Mouse (Mus musculus) gonadal fat pad, adult 2 months (tissue): Measurements from ENCODE around the gene Zfp619. TPM values are rescaled to one million over a fixed set of nuclear protein-coding genes. Genes with fewer than 3 reads are reported as not detected.
"Not testable (repeated sequence)": the region's sequence is repeated elsewhere in the genome, so short reads cannot be mapped to it uniquely, and the experiment has no call there.

Experiments
- DNase-seq: peaks from one replicate; pipeline ENCODE4 v3.0.0-alpha.2; 2012; ENCODE audit warnings: low read depth
- polyA plus RNA-seq: library from polyadenylated mRNA; depleted of rRNA; stranded (reverse); fragments of >200 nt; gene quantifications from 2 replicates; pipeline ENCODE4 v1.2.3, GENCODE M21; 2012; rRNA removed

The Zfp619 gene
- polyA plus RNA-seq: 0.55 and 0.57 TPM in 2 replicates

GRCm38 (mm10) chr7:39517616-39518177, at the start of gene Zfp619:
Zfp619 (plus strand) TSS chr7:39517766.
- peak; percentile 54 for DNase-seq

DNA sequence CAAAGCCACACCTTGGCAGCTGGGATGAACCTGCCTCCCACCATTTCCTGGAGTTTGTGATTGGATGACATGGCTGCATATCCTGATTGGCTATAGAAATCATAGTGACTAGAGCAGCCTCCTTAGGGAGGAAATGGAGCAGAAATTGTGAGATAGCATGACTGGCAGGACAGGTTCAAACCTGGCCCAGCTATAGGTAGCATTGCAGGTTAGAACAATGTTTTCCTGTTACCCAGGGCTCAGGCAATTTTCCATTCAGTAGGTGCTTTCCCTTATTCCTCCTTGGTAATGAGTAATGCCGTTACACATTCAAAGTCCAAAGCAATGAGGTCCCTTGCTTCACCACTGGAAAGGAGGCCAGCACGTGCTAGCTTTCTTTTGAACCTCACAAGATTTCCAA, 38.6 kb upstream of the Zfp619 start:
- peak; percentile 42 for DNase-seq

GRCm38 (mm10) chr7:39484384-39484783, 33.2 kb upstream of the Zfp619 start:
- DNase-seq: no peak

GRCm38 (mm10) chr7:39487159-39487853, 30.3 kb upstream of the Zfp619 start:
- DNase-seq: no peak

DNA sequence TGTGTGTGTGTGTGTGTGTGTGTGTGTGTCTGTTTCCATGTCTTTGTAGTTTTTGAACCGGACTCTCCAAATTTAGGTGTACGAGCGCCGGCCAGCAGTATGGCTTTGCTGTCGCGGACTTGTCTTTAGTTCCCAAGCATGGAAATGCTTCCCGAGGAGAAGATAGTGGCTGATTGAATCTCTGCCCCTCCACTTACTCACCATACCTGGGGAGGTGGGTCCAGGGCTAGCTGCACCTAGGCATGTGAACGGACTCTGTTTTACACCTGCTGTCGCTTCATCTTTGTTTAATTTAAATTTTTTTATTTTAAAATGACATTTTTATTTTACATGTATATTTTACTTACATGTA, 29.7 kb upstream of the Zfp619 start:
- no peak for DNase-seq

GRCm38 (mm10) chr7:39494646-39495045, 22.9 kb upstream of the Zfp619 start:
- no peak for DNase-seq

- DNase-seq: no peak
Measured at GRCm38 (mm10) chr7:39504100-39504499, 13.5 kb upstream of the Zfp619 start.

DNA sequence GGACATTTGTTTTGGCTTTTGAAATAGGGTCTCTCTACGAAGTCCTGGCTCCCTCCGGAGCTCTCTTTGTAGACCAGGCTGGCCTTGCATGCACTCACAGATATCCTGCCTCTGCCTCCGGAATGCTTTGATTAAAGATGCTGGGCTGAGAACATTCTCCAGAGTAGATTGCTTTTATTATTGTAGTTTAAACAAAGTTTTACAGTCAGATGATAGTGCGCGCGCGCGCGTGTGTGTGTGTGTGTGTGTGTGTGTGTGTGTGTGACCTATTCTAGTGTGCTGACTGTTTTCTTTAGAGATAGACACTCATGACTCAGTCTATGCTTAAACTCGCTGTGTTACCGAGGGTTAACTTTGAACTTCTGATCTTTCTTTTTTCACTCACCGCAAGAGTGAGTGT, 796 bp downstream of the Zfp619 start:
- DNase-seq: no peak

DNA sequence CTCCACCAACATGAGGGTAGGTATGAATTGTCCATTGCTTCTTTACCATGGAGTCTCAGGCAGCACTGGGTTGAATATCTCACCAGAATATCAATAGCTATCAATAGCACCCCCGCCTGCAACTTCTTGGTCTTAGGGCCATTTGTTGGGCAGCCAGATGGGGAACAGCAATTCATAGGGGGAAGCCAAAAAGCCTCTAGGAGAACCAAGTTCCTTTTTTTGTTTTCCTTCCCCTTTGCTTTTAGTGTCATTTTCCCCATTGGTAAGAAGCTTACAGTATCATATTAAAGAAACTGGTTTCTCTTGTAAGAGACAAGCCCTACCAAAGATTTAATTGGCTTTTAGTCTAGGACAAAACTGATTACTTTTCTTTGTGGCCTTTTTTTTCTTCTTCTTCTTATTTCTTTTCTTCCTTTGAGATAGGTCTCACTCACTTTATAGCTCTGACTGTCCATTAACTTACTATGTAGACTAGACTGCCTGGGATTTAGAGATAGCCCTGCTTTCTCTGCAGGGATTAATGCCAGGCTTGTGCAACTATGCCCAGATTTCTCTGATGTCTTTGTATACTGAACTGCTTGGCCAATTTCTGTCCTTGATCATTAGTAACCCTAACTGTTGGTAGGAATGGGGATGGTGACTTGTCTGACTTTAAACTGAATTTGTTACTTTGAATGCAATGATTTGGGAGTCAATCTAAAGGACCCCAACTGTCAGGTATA, 6.3 kb downstream of the Zfp619 start:
- no peak for DNase-seq

DNA sequence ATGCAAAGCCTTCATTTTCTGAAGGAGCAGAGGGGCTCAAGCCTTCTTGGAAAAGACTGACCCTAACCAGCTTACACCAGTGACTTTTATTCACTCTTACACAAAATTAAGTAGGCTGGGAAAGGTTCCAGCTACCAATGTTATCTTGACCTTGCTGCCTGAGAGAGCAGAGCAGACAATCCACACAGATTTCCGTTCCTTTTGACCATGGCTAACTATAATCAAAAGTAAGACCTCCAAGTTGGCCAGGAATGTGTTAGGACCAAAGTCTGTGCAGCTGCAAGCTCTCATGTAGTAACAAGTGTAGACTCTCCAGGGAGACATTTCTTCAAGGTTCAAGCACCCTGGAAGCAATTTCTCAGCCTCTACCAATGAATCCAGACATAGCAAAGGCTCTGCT, 25.6 kb downstream of the Zfp619 start:
- no peak for DNase-seq

DNA sequence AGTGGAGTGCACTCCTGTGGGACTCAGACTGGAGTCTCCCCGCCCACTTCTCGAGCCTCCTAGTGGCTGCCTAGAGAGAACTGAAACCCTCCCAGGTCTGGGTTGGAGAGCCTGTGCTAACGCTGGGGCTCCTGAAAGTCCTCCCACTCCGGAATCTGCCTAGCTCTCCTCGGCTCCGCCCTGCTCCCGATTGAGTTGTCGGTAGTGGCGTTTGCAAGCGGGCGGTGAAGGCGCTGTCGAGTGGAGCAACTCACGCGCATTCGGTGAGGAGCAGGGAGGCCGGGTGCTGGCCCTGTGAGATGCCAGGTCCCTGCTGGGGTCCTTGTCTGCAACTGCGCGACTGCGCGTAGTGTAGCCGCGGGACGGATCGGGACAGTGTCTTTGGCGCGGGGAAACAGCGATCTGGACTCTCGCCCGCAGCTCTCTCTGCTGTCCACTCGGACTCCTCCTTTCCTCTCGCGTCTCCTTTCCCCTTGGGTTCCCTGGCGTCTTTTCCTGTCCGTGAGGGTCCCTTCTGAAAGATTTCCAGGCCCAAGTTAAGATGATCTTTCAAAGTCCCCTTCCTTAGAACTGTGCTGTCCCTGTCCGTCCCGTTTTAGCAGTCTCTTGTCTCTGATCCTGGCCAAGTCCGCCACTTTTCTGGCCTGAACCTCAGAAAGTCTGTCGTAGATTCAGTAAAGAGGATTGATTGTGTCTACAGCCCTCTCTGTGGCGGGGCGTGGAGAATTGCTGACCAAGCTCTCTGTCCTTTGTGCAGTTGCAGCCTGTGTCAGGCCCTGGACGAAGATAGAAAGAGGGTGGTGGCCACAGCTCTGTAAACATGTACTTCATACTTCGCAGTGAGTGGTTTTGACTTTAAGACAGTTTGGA, 26.9 kb downstream of the Zfp619 start:
- DNase-seq: peak; percentile 61

GRCm38 (mm10) chr7:39545134-39545533, 27.6 kb downstream of the Zfp619 start:
- DNase-seq: no peak

DNA sequence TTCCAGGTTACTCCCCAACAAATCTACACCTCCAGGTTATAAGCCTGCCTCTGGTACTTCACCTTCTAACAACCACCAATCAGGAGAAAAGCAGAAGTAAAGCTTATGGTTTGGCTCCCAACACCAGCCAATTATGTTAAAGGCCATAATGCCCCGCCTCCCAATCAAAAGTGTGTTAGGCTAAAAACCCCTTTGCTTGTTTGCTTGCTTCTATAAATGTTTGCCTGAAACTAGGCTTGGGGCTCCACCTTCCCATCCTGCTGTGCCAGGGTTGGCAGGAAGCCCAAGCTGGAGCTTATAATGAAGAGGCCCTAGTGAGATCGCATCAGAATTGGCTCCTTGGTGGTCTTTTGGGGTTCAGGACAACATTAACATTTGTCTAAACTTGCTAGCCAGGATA, 31.8 kb downstream of the Zfp619 start:
- DNase-seq: no peak

DNA sequence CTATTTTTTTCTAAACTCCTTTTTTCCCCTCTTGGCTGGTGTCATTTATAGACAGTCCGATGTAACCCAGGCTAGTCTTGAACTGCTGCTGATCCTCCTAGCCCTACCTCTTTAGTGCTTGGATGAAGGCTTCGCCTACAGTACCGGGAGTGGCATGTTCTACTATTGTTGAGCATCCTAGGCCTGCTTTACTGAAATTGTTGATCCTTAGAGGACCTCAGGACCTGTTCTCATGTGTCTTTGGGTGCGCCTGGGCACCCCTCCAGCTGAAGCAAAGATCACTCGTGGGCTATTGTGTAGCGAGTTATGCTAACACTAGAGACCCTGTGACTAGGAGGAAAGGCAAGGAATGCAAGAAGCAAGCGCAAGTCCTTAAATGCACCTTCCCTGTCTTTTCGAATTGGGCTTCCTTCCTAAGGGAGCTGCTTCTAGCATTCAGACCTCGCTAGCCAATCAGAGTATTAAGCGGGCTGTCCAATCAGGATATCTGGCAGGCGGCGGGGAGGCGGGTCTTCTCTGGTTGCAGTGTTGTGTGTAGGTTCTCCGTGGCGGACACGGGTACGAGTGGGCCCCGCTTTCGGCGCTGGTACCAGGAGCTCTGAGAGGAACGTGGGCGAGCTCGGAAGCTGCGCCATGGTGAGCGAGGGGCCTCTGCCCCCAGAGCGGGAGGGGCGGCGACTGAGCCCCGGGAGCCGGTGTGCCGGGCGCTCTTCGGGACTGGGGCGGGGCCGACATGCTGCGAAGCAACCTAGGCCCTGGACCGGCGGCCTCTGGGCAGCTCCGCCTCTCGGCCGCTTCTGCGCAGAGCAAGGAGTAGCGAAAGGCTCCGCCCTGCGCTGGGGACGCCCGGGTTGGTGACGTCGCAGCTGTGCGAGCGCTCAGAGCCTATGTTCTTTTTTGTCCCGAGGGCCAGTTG, 34.7 kb downstream of the Zfp619 start:
- DNase-seq: peak; percentile 72

DNA sequence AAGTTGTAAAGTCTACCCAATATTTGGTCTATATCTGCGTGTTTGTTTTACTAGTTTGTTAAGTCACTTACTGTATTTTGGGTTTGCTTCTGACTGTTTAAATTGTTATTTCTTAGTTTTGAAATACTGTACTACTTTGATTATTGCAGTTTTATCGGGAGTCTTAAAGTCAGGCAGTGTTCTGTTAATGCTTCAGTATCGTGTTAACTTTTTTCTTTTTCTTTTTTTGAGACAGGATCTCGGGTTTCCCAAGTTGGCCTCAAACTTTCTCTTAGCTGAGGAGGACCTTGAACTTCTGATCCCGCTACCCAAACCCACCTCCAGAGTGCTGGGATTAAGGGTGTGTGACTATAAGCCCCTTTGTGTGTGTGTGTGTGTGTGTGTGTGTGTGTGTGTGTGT, 35.4 kb downstream of the Zfp619 start:
- no peak for DNase-seq

- no peak for DNase-seq
Measured at GRCm38 (mm10) chr7:39553871-39554270, 36.3 kb downstream of the Zfp619 start.

DNA sequence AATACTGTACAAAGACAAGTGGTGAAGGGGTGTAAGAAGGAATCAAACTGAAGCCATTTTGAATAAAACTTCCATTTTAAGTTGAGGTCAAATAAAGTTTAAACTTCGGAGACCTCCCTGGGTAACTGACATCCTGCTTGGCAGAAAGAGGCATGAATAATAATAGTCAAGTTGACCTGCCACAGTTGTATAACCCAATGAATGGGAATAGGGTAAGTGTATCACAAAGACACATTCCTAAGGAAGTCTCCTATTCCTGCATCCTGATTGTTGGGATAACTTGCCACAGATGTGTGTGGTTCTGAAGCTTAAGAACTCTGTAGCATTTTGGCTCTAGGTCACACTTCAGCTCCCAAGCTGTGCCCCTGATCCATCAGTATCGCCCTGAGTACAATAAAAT, 62.5 kb downstream of the Zfp619 start:
- DNase-seq: no peak

DNA sequence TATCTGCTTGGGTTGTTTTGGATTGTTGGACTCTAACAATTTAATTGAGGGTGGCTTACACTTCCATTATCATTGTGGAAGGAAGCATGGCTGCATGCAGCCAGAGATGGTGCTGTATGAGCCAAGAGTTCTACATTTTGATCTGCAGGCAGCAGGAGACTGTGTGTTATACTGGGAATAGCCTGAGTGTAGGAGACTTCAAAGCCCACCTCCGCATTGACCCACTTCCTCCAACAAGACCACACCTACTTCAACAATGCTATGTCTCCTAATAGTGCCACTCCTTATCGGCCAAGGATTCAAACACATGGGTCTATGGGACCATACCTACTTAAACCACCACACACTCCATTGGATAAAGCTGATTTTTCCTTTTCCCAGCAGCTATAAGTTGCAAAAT, 63.0 kb downstream of the Zfp619 start:
- DNase-seq: no peak

DNA sequence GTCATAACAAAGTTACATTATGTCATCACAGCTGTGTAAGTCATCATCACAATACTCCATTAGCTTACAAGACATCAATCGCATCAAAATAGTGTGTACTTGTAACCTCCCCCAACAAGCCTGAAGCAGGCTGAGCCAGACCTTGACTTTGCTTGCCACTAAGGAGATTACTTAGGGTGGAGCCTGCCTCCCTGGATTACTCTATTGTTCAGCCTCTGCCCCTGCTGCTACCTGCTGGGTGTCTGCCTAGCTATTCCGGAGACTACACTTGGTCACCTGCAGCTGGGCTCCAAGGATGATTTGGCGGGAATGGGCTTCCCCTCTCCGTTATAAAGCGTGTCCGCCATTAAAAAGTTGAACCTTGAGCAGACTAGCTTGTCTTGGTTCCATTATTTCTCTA, 69.3 kb downstream of the Zfp619 start:
- DNase-seq: not testable (repeated sequence)

DNA sequence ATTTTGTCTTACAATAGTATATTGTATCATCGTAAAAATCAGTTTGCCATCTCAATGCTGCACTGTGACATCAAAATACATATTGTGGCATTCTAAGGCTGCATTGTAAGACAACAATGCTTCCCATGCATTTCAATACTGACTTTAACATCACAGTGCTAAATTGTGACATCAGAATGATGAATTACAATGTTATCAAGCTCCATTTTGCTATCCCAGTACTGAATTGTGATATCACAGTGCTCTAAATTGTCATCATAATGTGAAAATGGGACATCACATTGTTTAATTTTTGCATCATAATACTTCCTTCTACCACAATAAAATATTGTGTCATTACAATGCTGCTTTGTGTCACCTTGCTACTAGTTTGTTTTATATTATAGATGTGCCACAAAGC, 70.5 kb downstream of the Zfp619 start:
- DNase-seq: no peak

DNA sequence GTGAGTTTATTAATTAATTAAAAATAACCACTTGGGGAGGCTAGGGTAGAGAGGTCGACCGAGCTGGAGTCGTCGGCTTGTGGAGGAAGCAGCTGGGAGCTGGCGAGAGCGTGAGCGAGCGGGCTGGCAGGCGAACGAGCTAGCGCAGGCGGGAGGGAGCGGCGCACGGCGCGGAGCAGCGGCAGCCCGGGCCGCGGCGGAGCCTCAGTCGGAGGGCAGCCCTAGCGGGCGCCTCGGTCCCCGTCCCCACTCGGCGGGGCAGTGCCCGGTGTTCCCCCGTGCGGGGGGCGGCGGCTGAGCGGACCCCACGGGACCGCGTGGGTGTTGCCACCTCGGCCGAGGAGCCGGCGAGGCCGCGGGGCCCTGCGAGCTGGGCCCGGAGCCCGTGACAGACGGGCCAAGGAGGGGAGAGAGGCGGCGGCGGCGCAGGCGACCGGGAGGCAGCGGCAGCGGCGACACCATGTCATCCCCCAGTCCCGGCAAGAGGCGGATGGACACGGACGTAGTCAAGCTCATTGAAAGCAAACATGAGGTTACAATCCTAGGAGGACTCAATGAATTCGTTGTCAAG, 71.0 kb downstream of the Zfp619 start:
- DNase-seq: not testable (repeated sequence)
